Mouse (Mus musculus) layer of hippocampus, postnatal 25 days (tissue): ENCODE data around the gene Slc29a3. TPM values are rescaled to one million over a fixed set of nuclear protein-coding genes. Genes with fewer than 3 reads are reported as not detected.
"Not testable (repeated sequence)": the region's sequence is repeated elsewhere in the genome, so short reads cannot be mapped to it uniquely, and the experiment has no call there.

ENCODE experiments used
- DNase-seq, 2 experiments: peaks; one replicate each; pipeline ENCODE4 v3.0.0; 2022; ENCODE audit warnings: mixed read lengths in 2 of 2, low spot score in 1 of 2; ENCODE audit errors: extremely low spot score in 1 of 2
- total RNA-seq, 2 experiments: library from RNA; stranded (reverse); gene quantifications; 2 replicates each; pipeline ENCODE4 v1.2.3; 2021

Slc29a3 gene
- total RNA-seq, 2 experiments from 2014 or later = 16.6 to 17.1 TPM

DNA sequence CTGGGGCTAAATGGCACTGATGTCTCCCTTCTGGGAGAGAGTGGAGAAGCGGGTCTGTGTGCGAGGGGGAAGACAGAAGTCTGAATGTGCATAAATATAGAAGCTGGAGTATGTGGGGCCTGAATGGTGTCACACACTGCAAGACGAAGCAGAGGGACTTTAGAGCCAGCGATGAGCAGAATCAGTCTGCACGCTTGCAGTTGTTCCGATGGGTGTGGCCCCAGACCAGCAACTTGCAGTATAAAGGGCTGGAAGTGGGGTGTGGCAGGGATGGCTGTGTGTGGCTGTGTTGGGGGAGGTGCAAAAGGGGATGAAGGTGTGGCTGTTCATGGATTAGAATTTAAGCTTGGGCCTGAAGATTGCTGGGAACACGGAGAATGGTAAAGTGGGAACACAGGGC is 16.0 kb upstream of the Slc29a3 start:
- DNase-seq = no peak

DNA sequence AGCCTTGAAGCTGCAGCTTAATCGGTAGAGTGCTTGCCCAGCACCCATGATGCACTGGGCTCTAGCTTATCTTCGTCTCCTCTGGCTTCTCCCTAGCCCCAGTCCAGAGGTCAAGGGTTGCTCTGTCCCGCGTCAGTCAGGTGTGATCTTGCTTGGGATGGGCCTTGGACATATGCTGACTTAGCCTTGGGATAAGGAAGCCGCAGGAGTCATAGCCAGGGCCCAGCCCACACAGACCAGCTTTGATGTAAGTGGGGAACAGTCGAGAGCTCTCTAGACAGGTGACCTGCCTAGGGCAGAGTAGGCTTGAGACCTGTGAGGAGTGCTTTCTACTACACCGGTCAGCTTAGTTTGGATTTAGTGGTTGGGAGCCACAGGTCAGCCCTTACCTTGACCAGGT is 14.8 kb upstream of the Slc29a3 start:
- no peak for DNase-seq

DNA sequence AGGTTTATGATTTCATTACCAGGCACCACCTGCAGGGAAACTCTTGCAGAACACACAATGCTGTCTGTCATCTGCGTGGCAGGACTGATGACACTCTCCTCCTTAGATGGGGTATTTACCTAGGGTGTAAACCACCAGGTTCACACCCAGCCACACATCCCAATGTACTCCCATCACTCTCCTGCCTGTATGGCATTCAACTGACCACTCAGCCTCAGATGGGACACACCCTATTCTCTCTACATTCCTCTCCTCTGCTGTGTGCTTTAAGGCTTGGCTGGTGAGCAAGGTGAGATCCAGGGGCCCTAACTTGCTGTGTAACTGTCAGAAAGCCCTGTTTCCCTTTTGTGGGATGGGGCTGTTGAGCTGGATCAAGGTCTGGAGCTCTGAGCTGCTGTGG is 9.5 kb upstream of the Slc29a3 start:
- no peak for DNase-seq

DNA sequence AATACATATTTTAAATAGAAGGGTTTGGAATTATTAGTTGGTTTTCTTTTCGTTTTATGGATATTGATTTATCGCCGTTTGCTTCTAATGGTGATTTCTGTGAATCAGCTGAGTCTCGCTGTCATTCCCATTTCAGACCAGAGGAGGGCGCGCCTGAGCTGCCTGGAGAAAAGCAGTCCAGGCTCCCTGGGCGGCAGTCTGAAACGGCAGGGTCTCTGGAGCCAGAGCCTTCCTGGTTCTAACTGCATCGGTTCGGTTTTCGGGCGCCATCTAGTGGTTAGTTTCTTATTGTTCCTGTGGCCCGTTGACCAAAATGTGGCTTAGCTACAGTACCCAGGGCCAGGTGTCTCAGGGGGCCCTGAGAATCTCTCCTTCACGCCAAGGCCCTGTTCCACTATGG is 7.8 kb upstream of the Slc29a3 start:
- DNase-seq = peak; percentile 85 to 96

DNA sequence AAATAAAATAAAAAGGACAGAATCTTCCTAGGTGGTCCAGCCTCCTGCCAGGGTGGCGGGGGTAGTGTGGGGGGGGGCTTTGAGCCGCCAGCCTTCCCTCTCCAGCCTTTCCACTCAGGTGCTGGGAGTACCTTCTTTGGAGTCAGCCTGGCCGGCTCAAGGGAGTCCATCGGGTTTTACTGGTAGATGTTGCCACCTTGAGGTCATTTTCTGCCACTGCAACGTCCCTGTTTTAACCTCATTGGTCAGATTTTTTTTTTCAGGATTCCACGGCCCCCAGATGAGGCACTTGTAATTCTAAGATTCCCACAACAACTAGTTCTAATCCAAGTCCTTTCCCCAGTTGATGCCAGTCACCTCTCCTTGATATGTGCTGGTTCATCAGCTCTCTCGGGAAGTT is 4.4 kb upstream of the Slc29a3 start:
- DNase-seq = peak in 1 of 2 experiments; percentile 70

DNA sequence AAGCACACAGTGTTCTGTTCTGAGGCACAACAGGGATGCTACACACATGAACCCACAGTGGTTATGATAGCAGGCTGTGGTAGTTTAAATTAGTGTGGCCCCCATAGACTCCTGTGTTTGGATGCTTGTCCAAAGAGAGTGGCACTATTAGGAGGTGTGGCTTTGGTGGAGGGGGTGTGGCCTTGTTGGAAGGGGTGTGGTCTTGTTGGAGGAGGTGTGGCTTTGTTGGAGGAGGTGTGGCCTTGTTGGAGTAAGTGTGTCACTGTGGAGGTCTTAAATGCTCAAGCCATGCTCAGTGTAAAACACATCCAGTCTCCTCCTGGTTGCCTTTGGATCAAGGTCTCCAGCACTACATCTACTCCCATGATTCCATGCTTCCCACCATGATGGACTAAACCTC is 3.6 kb upstream of the Slc29a3 start:
- DNase-seq = no peak

DNA sequence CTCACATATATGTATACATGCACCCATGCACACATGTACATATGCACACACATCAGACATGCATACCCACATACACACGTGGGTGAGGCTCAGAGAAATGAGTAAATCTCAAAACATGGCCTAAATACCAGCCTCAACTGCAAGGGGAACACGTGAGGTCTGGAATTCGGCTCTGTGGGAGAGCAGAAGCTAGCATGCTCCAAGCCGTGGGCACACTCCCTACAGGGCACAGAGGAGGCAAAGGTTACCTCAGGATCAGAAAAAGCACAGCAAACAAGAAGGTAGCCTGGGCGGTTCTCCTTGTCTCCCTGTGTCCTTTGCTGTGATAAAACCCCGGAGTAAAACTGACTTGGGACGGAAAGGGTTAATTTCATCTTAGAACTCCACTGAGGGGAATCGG is 1.3 kb upstream of the Slc29a3 start:
- no peak for DNase-seq

DNA sequence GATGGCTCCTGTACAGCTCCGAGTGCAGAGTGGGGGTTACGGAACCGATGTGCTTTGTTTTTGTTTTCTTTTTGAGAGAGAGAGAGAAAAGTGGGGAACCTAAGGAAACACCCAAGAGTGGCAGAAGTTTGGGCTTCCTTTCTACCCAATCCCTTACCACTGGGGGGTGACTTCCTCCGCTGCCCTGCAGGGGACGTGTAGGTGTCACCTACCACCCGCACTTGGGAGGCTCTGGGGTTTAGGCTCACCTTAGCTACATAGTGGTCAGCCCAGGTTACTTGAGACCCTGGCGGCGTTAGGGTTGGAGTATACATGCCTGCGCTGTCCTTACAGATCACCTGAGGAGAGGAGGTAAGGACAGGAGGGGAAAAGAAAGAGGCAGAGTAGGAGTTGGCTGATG is 667 bp upstream of the Slc29a3 start:
- DNase-seq = no peak

DNA sequence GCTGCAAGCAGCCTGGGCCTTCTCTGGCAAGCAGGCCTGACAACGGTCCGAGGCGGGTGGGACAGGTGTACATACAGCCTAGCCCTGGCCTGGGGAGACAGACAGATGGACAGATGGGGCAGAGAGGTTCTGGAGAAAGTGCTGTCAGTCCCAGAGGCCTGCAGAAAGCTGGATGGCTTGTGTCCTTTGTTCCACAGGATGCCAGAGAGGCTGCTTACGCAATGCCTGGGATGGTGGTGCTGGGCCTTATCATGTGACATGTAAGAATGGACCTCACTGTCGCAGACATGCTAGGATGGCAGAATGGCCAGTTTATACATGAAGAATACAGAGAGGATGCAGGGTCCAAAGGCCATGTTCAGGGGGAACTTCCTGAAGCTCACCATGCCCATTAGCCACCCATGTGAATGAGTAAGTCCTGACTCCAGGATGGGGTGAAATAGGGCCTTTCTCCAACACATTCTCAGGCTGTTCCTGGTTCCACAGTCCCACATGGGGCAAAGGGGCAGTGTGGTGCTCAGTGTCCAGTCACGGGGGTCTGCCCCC is 4.9 kb downstream of the Slc29a3 start:
- DNase-seq = no peak

DNA sequence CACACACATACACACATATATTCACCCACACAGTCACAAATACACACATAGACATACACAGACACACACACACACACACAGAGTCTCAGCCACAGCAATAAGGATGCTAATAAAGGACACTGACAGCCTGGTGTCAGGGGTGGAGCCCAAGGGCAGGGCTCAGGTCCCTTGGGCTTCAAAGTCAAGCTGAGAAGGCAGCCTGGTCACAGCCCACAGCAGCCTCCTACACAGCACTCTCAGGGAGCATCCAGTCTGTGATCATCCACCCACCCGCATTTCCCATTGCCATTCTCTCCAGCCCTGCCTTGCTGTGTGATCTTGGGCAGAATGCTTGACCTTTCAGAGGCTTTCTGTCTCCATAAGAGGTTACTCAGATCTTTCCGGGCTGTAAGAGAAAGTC is 6.1 kb downstream of the Slc29a3 start:
- no peak for DNase-seq

DNA sequence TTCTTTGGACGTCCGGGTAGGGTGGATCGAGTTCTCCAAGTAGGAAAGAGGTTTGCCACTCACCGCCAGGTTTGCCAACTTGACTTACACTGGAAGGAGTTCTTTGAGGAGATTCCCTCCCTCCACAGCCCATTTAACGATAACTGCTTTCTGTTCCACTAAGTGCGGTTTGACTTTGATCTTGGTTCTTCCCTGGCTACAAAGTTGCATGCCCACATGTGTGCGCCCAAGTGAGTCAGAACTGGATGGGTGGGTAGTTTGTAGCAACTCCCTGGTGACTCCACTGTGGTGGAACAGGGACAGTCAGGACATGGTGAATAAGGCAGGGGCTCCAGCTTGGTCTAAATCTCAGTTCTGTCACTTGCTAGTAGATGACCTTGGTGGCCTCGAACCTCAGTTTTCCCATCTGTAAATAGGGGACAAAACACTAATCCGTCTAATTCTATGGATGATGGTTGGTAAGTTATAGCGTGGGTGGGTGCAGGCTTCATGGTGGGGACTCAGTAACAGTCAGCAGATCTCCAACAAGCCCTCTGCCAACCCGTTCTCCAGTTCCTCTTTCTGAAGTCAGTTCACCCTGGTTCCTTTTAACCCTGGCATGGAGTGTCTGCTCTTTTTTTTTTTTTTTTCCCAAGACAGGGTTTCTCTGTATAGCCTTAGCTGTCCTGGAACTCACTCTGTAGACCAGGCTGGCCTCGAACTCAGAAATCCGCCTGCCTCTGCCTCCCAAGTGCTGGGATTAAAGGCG is 7.9 kb downstream of the Slc29a3 start:
- DNase-seq = no peak

DNA sequence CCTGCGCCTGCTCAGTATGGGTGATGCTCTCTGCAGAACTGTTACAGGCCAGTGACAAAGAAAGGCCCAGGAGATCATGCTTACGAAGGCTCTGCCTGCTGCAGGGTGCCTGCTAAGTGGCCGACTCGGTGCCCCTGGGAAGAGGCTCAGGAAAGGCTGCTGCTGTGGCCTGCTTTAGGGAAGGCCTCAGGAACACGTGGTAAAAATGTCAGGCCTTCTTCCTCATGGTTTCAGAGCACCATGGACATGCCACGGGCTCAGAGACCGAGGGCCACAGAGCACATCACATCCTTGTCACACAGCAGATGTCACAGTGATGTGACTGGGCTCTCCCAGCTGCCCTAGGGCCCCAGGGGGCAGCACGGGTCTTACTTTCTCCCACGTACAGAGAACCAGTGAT is 8.9 kb downstream of the Slc29a3 start:
- no peak for DNase-seq

DNA sequence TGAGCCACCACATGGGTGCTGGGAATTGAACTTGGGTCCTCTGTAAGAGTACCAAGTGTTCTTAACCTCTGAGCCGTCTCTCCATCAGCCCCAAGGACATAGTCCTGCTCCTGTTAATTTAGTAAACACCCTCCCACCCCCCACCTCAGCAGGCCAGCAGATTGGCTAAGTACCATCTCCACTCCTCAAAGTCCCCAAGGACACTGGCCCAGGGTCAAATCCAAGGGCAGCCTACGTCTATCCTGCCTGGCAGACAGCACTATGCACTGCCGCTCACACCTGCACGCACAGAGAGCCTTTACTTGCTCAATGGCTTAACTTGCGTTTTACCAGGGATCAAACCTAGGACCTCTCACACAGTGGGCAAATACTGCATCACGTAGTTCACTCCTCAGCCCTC is 9.7 kb downstream of the Slc29a3 start:
- no peak for DNase-seq

DNA sequence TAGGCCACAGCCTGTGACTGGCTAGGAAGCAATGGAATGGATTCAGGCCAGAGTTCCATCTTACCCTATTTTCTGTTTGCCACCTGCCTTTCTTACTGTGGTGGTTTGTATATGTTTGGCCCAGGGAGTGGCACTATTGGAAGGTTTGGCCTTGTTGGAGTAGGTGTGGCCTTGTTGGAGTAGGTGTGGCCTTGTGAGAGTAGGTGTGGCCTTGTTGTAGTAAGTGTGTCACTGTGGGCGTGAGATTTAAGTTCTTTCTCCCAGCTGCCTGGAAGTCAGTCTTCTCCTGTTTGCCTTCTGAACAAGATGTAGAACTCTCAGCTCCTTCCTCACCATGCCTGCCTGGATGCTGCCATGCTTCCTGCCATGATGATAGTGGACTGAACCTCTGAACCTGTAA is 10.3 kb downstream of the Slc29a3 start:
- not testable (repeated sequence) for DNase-seq

DNA sequence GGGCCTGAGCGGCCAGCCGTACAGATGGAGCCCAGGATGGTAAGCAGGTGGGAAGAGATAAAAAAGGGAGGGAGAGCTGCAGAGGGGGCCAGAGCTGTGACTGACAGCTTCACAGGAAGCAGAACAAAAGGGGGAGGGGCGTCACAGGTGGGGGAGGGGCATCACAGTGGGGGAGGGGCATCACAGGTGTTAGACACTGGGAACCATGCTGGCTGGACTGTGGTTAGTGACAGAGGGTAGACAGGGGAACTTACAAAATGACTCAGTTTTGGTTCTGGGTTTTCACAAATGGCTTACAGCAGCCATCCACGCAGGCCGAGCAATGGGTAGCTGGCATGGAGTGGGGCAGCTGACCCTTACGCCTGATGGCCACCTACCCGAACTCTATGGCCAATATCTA is 11.2 kb downstream of the Slc29a3 start:
- DNase-seq = no peak

DNA sequence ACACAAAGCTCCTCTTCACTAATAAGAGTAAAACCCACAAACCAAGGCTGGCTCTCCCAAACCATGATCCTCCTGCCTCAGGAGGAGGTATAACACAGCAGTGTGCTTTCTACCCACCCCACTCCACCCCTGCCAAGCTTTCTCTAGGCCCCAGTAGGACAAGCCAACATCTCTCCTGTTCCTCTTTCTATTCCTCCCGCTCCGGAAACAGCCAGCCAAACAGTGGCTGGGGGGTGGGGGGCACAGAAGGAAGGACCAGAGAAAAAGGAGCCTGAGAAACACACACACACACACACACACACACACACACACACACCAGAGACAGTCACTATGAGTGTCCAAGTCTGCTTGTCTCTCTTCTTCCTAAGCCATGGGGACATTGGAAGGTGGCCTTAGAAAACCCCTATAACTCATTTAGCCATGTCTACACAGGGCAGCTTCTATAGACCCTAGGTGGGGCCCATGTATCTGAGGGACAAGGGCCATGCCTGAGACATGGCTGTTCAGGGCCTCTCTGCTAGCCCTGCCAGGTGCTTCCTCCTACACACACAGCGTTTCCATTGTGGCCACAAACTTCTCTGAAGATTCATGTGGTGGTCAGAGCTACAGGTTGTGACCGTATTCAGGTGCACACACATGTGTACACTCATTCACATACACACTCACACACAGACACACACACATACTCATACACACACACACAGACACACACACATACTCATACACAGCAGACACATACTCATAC is 12.8 kb downstream of the Slc29a3 start:
- DNase-seq = no peak

DNA sequence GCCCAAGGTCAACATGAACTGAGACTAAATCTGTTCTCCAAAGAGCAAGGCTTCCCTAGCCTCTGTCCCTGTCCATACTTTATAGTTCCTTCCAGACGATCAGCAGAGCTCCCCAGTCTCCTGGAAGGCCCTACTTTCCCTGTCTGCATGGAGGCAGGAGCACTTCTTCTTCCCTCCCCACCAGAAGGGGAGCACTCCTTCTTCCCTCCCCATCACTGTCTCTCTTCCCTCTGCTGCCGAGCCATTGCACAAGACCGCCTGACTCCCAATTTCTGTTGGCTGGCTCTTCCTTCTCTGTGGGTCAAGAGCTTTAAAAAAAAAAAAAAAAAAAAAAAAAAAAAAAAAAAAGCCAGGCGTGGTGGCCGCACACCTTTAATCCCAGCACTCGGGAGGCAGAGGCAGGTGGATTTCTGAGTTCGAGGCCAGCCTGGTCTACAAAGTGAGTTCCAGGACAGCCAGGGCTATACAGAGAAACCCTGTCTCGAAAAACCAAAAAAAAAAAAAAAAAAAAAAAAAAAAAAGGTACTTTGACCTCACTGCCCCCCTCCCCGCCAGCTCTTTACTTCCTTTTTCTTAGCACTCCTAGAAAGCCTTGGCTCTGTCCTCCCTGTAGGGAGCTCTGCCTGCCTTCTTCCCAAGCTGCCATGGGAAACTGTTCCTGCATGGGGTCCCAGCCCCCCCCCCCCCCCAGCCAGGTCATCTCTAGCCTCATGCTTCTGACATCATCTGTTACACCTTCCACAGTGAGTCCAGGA is 14.5 kb downstream of the Slc29a3 start:
- DNase-seq = no peak

DNA sequence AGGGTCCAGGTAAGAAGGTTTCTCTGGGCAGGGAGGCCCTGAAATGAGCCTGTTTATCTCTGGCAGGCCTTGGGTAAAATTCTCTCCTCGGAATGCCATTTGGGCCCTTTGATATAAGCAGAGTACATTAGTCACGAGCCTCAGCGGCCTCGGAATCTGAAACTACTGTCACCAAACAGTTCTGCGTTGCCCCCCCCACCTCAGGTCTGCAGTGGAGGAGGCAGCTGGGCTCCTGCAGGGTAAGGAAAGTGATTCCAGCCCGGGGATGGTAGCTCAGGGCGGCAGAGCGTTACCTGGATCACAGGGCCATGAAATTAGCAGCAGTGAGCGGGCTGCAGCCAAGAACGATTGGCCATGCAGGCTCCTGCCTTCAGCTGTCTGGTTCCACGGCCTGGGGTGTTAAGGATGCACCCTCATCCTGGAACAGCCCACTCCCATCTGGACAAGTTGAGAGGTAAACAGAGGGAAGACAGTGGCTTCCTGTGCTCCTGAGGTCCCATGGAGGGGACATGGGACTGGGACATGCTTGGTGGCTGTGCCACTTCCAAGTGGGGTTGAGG is 15.3 kb downstream of the Slc29a3 start:
- DNase-seq = no peak

DNA sequence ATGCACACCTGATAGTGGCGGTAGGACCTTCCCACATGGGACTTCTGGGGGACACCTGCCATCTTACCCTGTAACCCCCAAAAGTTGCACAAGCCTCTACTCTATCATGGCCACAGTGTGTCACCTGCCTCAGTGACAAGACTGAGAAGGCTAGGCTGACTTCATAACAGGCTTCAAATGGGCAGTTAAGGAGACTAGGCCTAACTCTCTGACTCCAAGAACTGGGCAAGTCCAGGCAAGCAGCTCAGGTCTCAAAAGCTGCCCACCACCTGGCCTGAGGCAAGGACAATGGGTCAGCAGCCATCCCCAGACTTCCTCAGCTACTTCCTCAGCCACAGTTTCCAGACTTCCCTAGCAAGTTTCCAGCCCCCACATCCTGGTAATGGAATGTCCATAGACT is 16.9 kb downstream of the Slc29a3 start:
- no peak for DNase-seq

DNA sequence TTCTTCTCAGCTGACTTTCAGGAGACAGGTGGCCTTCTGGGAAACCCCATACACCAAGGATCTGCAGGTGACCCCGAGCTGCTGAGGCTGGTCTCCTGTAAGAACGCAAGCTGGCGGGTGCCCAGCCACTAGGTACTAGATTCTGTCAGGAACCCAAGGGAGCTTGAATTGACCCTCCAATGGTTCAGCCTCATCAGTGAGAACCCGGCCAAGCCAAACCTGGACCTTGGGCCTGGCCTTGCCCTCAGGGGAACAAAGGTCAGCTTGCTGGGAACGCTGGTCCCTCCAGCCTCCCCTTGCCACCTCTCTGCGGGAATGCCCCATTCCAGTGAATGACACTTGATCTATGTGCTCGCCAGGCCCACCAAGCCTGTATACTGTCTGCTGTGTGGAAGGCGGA is 19.1 kb downstream of the Slc29a3 start:
- DNase-seq = no peak

DNA sequence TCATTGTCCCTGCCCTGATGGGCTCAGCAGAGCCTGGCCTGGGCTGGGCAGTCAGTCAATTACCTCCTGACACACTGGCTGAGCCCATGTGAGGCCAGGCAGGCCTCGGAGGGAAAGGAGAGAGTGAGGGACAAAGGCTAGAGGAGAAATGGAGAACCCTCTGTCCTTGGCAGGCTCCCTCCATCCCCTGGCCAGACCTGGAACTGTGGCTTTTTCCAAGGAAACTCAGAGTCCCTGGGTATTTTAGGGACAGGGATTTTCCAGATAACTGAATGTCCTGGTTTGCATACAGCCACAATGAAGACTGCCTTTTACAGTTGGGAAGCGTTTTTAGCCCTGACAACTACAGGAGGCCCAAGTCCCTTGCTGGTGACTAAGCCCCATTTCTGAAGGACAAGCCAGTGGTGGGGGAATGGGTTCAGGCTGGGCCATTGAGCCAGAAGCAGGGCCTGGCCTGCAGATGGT is 20.2 kb downstream of the Slc29a3 start:
- no peak for DNase-seq
